Mouse (Mus musculus) gastrocnemius, postnatal 14 days (tissue): Measurements from ENCODE around the gene Pla2g16. TPM values are rescaled to one million over a fixed set of nuclear protein-coding genes. Genes with fewer than 3 reads are reported as not detected.

Experiments
- DNase-seq: peaks from one replicate; pipeline ENCODE4 v3.0.0; 2021; ENCODE audit warnings: mixed read lengths
- intact Hi-C: fragments of 180-260 bp; cut with DNase I; formaldehyde crosslinking; loops from one replicate; pipeline ENCODE4 v1.15.1; 2025; ENCODE audit warnings: low total_unique reads
- long read RNA-seq, 2 experiments: library from polyadenylated mRNA; stranded (forward); transcript quantifications; one replicate each; pipeline ENCODE4 v2.0.0; 2021
- total RNA-seq, 2 experiments: library from RNA; stranded (reverse); gene quantifications; 2 replicates each; pipeline ENCODE4 v1.2.3; 2021

Gene Pla2g16
- total RNA-seq: 10 to 100 TPM; 55.0 to 57.6 TPM
- long read RNA-seq, experiment 1, transcript Pla2g16-201 (5 exons, 3,523 nt): major isoform, 21 of 32 reads
- long read RNA-seq, experiment 1, transcript Pla2g16-203 (5 exons, 1,901 nt): minor isoform, 7 of 32 reads
- long read RNA-seq, experiment 1, partial matches to known transcripts: 4 of 32 reads
- long read RNA-seq, experiment 1, other reads (novel, unspliced or antisense): 0 of 32 reads
- long read RNA-seq, experiment 2, transcript Pla2g16-201 (5 exons, 3,523 nt): major isoform, 34 of 46 reads
- long read RNA-seq, experiment 2, transcript Pla2g16-203 (5 exons, 1,901 nt): minor isoform, 7 of 46 reads
- long read RNA-seq, experiment 2, partial matches to known transcripts: 4 of 46 reads
- long read RNA-seq, experiment 2, other reads (novel, unspliced or antisense): 1 of 46 reads

DNA sequence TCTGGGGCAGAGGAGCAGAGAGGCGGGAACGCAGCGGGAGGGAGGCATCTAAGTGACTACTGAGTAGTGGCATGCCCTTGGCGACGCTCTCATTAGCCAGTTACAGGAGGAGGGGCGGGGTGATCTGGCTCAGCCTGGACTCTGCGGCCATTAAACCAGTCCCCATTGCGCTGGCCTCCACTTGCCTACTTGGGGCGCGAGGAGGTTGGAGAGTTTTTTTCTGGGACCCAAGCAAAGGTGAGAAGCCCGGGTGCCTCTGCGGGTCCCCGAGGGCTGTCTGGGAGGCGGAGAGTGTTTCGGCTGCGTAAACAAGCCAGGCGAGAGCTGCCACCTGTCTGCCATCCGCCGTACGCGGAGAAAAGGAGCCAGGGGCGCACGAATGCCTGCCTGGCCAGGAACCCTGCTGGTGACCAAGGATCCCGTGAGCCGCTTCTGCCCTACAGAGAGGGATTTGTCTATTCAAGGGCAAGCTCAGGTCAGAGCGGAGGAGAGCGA lies at the start of gene Pla2g16:
TSS of gene Pla2g16 (plus strand) at position 132 of the 495 bp plus-strand sequence.
- intact Hi-C loops: no loop called here

GRCm38 (mm10) chr19:7508026-7508425 lies 49.2 kb upstream of the Pla2g16 start:
- intact Hi-C loops: no loop called here
- no peak for DNase-seq

More for the DNA sequence above, at the start of gene Pla2g16:
- DNase-seq: peak; percentile 73

DNA sequence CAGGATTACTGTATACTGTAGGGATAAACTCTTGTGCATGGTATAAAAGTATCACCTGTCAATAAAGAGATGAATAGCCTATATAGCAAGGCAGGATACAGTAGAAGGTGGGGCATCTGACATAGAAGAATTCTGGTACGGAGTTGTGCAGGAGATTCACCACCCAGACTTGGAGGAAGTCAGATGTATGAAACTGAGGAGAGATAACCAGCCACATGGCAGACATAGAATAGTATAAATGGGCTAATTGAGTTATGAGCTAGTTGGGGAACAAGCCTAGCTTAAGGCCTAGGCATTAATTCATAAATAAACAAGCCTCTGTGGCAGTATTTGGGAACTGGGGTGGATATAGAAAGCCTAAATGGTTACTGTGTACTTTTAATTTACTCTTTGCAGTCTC lies 40.8 kb upstream of the Pla2g16 start:
- intact Hi-C loops: no loop called here
- no peak for DNase-seq

GRCm38 (mm10) chr19:7521619-7522018 lies 35.6 kb upstream of the Pla2g16 start:
- DNase-seq: no peak
- intact Hi-C loops: no loop called here

DNA sequence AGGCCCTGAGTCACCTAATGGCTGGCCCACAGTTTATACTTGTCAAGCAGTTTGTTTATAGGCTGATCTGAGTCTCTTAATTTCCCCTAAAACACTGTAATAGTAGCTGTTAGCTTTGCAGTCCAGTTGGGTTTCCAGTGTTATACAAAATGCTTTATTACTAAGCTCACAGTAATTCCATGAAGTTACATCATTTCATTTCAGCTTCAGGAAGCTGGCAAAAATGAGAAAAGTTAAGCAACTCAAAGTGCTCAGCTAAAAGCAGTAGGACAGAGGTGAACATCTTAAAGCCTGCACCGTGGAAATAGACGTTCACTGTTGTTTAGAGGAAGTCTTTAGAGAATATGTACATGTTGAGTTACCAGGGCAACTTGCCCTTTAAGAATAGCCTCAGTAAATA lies 34.4 kb upstream of the Pla2g16 start:
- intact Hi-C loops: no loop called here

GRCm38 (mm10) chr19:7523292-7523691 lies 34.0 kb upstream of the Pla2g16 start:
- DNase-seq: no peak
- intact Hi-C loops: no loop called here

More for the DNA sequence above, 34.4 kb upstream of the Pla2g16 start:
- no peak for DNase-seq

DNA sequence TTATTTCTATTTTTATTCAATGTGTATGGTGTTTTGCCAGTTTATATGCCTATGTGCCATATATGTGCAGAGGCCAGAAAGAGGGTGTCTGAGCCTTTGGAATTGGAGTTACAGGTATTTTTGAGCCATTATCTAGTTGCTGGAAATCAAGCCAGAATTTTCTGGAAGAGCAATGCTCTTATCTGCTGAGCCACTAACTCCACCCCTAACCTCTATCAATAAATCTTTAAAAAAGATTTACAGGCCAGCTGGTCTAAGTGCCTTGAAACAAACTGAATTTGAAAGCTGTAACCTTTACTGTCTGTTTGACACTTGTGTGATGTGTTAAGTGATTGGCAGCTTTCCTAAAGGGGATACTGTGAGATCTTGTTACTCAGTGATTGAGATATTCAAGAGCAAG lies 33.5 kb upstream of the Pla2g16 start:
- no peak for DNase-seq
- intact Hi-C loops: no loop called here

GRCm38 (mm10) chr19:7524879-7525278 lies 32.4 kb upstream of the Pla2g16 start:
- DNase-seq: no peak
- intact Hi-C loops: loop anchor here (5.0 kb wide), 1 partner anchor 92 kb away; no protein-coding TSS in a partner anchor

DNA sequence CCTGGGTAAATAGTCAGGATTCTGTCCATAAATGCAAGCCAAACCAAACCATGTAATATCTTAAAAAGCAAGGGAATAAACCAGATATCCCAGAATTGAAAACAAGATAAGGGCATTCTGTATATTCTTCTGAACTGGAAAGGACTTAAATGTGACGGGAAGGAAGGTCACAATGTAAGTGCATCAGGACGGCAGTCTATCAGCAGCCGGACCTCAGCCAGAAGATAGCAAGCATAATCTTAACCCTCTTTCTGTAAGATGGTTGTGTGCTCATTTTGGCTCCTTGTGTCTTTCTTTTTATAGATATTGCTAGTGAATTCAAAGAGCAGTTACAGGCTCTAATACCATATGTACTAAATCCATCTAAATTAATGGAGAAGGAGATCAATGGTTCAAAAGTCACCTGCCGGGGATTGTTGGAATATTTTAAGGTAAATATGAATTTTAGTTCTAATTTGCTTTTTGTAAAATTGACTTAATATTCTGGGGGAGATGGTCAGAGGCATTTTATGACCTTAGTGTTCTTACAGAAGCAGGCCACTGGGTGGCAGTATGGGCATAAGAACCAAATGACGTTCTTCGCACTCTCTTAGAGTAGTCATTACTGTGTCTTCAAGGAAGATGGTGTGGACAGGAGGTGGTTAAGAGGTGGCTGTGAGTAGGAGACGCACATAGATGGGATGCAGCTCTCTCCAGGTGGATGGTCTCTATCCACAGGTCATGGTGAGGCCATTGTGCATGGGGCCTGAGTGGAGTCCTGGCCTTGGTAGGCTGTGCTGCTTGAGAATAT lies 28.4 kb upstream of the Pla2g16 start:
- intact Hi-C loops: loop anchor here (5.0 kb wide), 1 partner anchor 88 kb away; no protein-coding TSS in a partner anchor
- DNase-seq: peak; percentile 45

GRCm38 (mm10) chr19:7531906-7532305 lies 25.4 kb upstream of the Pla2g16 start:
- no peak for DNase-seq
- intact Hi-C loops: loop anchor here (5.0 kb wide), 1 partner anchor 60 kb away; no protein-coding TSS in a partner anchor

DNA sequence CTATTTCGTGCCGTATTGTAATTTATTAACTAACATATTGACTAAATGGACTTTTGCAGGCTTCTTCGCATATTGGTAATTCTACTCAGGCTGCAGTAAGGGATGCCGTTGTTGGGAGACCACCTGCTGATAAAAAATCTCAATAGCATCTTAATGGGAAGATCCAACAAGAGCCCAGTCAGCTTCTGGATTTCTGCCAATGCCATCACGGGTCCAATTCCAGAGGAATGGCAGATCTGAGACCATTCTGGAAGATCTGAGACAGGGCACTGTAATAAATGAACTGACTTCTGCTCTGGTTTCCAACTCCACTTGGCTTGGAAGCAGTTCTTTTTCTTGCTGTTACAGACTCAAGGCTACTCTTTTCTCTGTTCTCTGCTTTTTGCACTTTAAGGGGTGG lies 23.4 kb upstream of the Pla2g16 start:
- intact Hi-C loops: loop anchor here (5.0 kb wide), 1 partner anchor 58 kb away; no protein-coding TSS in a partner anchor
- DNase-seq: no peak

DNA sequence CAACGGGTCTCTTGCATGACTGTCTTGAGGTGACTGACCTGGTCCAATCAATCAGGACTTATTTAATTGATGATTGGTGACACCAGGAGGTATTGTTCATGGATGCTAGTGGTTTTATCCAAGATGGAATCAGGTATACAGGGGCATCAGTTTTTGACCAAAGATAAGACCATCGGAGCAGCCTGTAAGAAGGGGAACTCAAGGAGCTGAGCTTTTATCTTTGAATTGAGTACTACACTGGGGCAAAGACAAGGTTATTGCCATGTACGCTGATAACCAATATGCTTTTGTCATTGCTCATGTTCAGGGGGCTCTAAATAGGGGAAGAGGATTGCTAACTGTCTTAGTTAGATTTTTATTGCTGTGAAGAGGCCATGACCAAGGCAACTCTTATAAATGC lies 8.3 kb upstream of the Pla2g16 start:
- no peak for DNase-seq
- intact Hi-C loops: no loop called here

- DNase-seq: no peak
- intact Hi-C loops: no loop called here
Measured at GRCm38 (mm10) chr19:7551550-7552300, 5.5 kb upstream of the Pla2g16 start.

- intact Hi-C loops: no loop called here
- DNase-seq: no peak
Measured at GRCm38 (mm10) chr19:7552301-7552673, 5.0 kb upstream of the Pla2g16 start.

GRCm38 (mm10) chr19:7553441-7553840 lies 3.8 kb upstream of the Pla2g16 start:
- DNase-seq: no peak
- intact Hi-C loops: no loop called here

GRCm38 (mm10) chr19:7554881-7555280 lies 2.4 kb upstream of the Pla2g16 start:
- intact Hi-C loops: no loop called here
- DNase-seq: no peak

GRCm38 (mm10) chr19:7556641-7557040 lies 618 bp upstream of the Pla2g16 start:
- intact Hi-C loops: no loop called here
- DNase-seq: no peak

- intact Hi-C loops: no loop called here
Measured at GRCm38 (mm10) chr19:7557844-7558243, 585 bp downstream of the Pla2g16 start.

GRCm38 (mm10) chr19:7558675-7559074 lies 1.4 kb downstream of the Pla2g16 start:
- intact Hi-C loops: no loop called here
- no peak for DNase-seq

More at GRCm38 (mm10) chr19:7557844-7558243, 585 bp downstream of the Pla2g16 start:
- no peak for DNase-seq

DNA sequence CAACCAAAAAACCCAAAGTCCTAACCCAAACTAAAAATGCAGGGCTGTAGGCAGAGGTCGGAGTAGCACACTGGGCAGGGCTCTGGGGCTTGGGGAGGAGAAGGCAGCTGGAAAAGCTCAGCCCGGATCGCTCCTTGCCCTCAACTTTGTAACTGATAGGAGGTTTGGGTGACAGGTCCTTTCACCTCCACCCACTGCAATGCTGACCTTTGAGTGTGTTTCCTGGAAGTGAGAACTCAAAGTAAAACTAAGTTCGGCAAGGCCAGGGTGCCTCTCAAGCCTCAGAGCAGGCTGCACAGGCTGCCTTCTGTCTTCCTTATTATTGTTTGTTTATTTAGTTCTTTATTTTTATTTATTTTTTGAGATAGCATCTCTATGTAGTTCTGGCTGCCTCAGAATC lies 2.7 kb downstream of the Pla2g16 start:
- intact Hi-C loops: no loop called here
- DNase-seq: no peak
